Comparison of ENCODE assay signal across 8 mouse cellular contexts in genomic region chr8:57530238-57530637, GRCm38 (mm10). TPM values are rescaled to one million over a fixed set of nuclear protein-coding genes. Genes with fewer than 3 reads are reported as not detected.
DNase-seq lines count a peak whose midpoint lies in the region; ATAC-seq and TF ChIP-seq lines count a peak whose summit lies in the region.
"Had no signal": no experiment of that assay in that cellular context is flagged by ENCODE, and none has a peak within 500 bp of the region (broad histone marks: within the 10 kb centered on the region; RNA-seq: fewer than 3 reads in every experiment).

No protein-coding gene starts in this region.

- ATAC-seq in heart, embryonic 14.5 days (ENCODE audit: insufficient number of reproducible peaks, insufficient read depth, low FRiP score, low read depth), result no peak
- no peak for ATAC-seq in liver, embryonic 12.5 days
- no peak for ATAC-seq in intestine, postnatal 0 days

- TF ChIP-seq CTCF in liver, adult 2 months (IDR thresholded peaks at IDR 0.05; ENCODE audit: low read depth, low read length), result no peak
- TF ChIP-seq CTCF in intestine, postnatal 0 days (IDR thresholded peaks at IDR 0.05; ENCODE audit: low read depth), result no peak

- DNase-seq in heart, postnatal 10 days, result no peak
- DNase-seq in liver, adult 2 months (ENCODE audit: extremely low read depth, low read depth, low spot score), result peak; percentile 70
- peak; percentile 21 for DNase-seq in lung, postnatal 36 days
- no peak for DNase-seq in ovary, postnatal 10 days (ENCODE audit: low spot score)

- H3K4me3 ChIP-seq in heart, embryonic 14.5 days (ENCODE audit: control insufficient read depth in 1 of 2, insufficient read depth in 1 of 2, low read depth in 1 of 2, low read length in 2 of 2), result peak overlapping the region in 1 of 2 experiments; percentile 20; a peak in 2 of 4 replicates
- peak overlapping the region; percentile 38; the same call in 1 of the 2 replicates for H3K4me3 ChIP-seq in liver, adult 2 months (ENCODE audit: insufficient read depth, low read depth, low read length)
- no peak overlapping the region for H3K4me3 ChIP-seq in liver, embryonic 12.5 days
- no peak overlapping the region for H3K4me3 ChIP-seq in intestine, postnatal 0 days (ENCODE audit: low read depth, low read length)
- H3K4me3 ChIP-seq: neural tube, embryonic 13.5 days had no signal

- no peaks in the 10 kb centered on the region for H3K9me3 ChIP-seq in heart, embryonic 14.5 days (ENCODE audit: control insufficient read depth, low read length)
- H3K9me3 ChIP-seq in liver, embryonic 12.5 days (replicated peaks), result no peaks in the 10 kb centered on the region
- no peaks in the 10 kb centered on the region for H3K9me3 ChIP-seq in intestine, postnatal 0 days (ENCODE audit: control insufficient read depth)
- H3K9me3 ChIP-seq: neural tube, embryonic 13.5 days had no signal

- intact Hi-C loops in heart, postnatal 10 days (cut with DNase I), result loop anchor here (2.0 to 5.0 kb wide), 3 partner anchors 17 to 178 kb away; partner anchors contain the start of gene Sap30

- H3K4me2 ChIP-seq in heart, embryonic 14.5 days (ENCODE audit: low read length), result peak overlapping the region; percentile 55
- H3K4me2 ChIP-seq in liver, embryonic 12.5 days, result no peak overlapping the region
- H3K4me2 ChIP-seq in intestine, postnatal 0 days (replicated peaks; ENCODE audit: low read depth), result peak overlapping the region; percentile 35
- H3K4me2 ChIP-seq: neural tube, embryonic 13.5 days had no signal

- WGBS in heart, embryonic 14.5 days, result 74% methylated on average over 13 of the region's 13 CpGs
- WGBS in liver, adult 2 months, result 51% methylated on average over 13 of the region's 13 CpGs
- 81% methylated on average over 13 of the region's 13 CpGs for WGBS in liver, embryonic 12.5 days (ENCODE audit: insufficient replicate concordance)
- 87% methylated on average over 13 of the region's 13 CpGs for WGBS in intestine, postnatal 0 days

- no peaks in the 10 kb centered on the region for H3K79me2 ChIP-seq in liver, adult 2 months (ENCODE audit: control insufficient read depth, insufficient read depth, low read length)

- H3K9ac ChIP-seq in heart, embryonic 14.5 days (ENCODE audit: low read length), result peak overlapping the region; percentile 58
- H3K9ac ChIP-seq in liver, adult 2 months (ENCODE audit: low read depth, low read length), result peak overlapping the region; percentile 26; the same call in 1 of the 2 replicates
- H3K9ac ChIP-seq in liver, embryonic 12.5 days, result no peak overlapping the region
- H3K9ac ChIP-seq in intestine, postnatal 0 days (ENCODE audit: low read depth, low read length), result no peak overlapping the region
- H3K9ac ChIP-seq: neural tube, embryonic 13.5 days had no signal

- TF ChIP-seq POLR2A in liver, adult 2 months (IDR thresholded peaks at IDR 0.05; ENCODE audit: extremely low read depth, insufficient read depth, low read length), result no peak

- H3K4me1 ChIP-seq in heart, embryonic 14.5 days (ENCODE audit: control insufficient read depth in 2 of 2, insufficient read depth in 2 of 2, low read length in 2 of 2), result peaks cover 6 to 10% of the 10 kb centered on the region in 2 experiments
- H3K4me1 ChIP-seq in liver, adult 2 months (ENCODE audit: control insufficient read depth, insufficient read depth, low read length), result peaks cover 2% of the 10 kb centered on the region; the same call in 1 of the 2 replicates
- H3K4me1 ChIP-seq in liver, embryonic 12.5 days, result peaks cover 5% of the 10 kb centered on the region; the same call in 1 of the 2 replicates
- H3K4me1 ChIP-seq in intestine, postnatal 0 days (replicated peaks; ENCODE audit: control insufficient read depth, insufficient read depth, low read length), result no peaks in the 10 kb centered on the region

- H3K27ac ChIP-seq in heart, embryonic 14.5 days (replicated peaks in 1 of 2; ENCODE audit: control insufficient read depth in 1 of 2, insufficient read depth in 1 of 2, low read depth in 2 of 2, low read length in 2 of 2), result peak overlapping the region; percentile 56 to 57; a peak in 3 of 4 replicates
- peak overlapping the region; percentile 52 for H3K27ac ChIP-seq in liver, adult 2 months (replicated peaks; ENCODE audit: insufficient read depth, low read depth, low read length)
- no peak overlapping the region for H3K27ac ChIP-seq in liver, embryonic 12.5 days
- H3K27ac ChIP-seq in intestine, postnatal 0 days (ENCODE audit: low read depth, low read length), result 0 out of 2 replicates have a peak overlapping the region, but pooled peaks have one; percentile 1
- H3K27ac ChIP-seq: neural tube, embryonic 13.5 days had no signal

- H3K27me3 ChIP-seq in heart, embryonic 14.5 days (ENCODE audit: control insufficient read depth, insufficient read depth, low read length), result no peaks in the 10 kb centered on the region
- no peaks in the 10 kb centered on the region for H3K27me3 ChIP-seq in liver, adult 2 months (ENCODE audit: control insufficient read depth, insufficient read depth, low read length)
- H3K27me3 ChIP-seq in liver, embryonic 12.5 days (replicated peaks), result no peaks in the 10 kb centered on the region
- no peaks in the 10 kb centered on the region for H3K27me3 ChIP-seq in intestine, postnatal 0 days (replicated peaks; ENCODE audit: control insufficient read depth, insufficient read depth, low read length)
- H3K27me3 ChIP-seq: neural tube, embryonic 13.5 days had no signal

- no peaks in the 10 kb centered on the region for H3K36me3 ChIP-seq in heart, embryonic 14.5 days (ENCODE audit: control insufficient read depth, insufficient read depth, low read length)
- H3K36me3 ChIP-seq in liver, adult 2 months (ENCODE audit: control insufficient read depth, insufficient read depth, low read length), result no peaks in the 10 kb centered on the region
- peaks cover 18% of the 10 kb centered on the region for H3K36me3 ChIP-seq in liver, embryonic 12.5 days
- H3K36me3 ChIP-seq in intestine, postnatal 0 days (ENCODE audit: control insufficient read depth, insufficient read depth), result peaks cover 26% of the 10 kb centered on the region

RNA-seq across cellular contexts. Expression of gene Hmgb2, which starts 18.5 kb away (rescaled TPM):
- 244 and 259 TPM in 2 replicates for polyA plus RNA-seq in heart, embryonic 14.5 days (2014; fragmentation: Nextera tagmentation; extraction: Ambion mirVana)
- total RNA-seq in heart, postnatal 10 days (2021), result 10 to 100 TPM; 66.0 to 67.2 TPM
- total RNA-seq in liver, adult 2 months (2014; rRNA removed), result 2.6 and 3.1 TPM in 2 replicates
- 0.52 and 0.65 TPM in 2 replicates for polyA plus RNA-seq in liver, adult 2 months (2012; rRNA removed)
- 380 and 430 TPM in 2 replicates for polyA plus RNA-seq in liver, embryonic 12.5 days (2016; fragmentation: Nextera tagmentation; extraction: Ambion mirVana)
- polyA plus RNA-seq in intestine, postnatal 0 days (2015; fragmentation: Nextera tagmentation; extraction: Ambion mirVana), result 197 and 201 TPM in 2 replicates

RNA-seq across cellular contexts. Expression of gene Sap30, which starts 42.6 kb away (rescaled TPM):
- polyA plus RNA-seq in heart, embryonic 14.5 days (2014; fragmentation: Nextera tagmentation; extraction: Ambion mirVana), result 64.1 and 66.8 TPM in 2 replicates
- 10 to 100 TPM; 17.8 to 21.1 TPM for total RNA-seq in heart, postnatal 10 days (2021)
- total RNA-seq in liver, adult 2 months (2014; rRNA removed), result 4.2 and 5.6 TPM in 2 replicates
- 3.5 TPM in 2 replicates for polyA plus RNA-seq in liver, adult 2 months (2012; rRNA removed)
- polyA plus RNA-seq in liver, embryonic 12.5 days (2016; fragmentation: Nextera tagmentation; extraction: Ambion mirVana), result 26.9 and 27.8 TPM in 2 replicates
- polyA plus RNA-seq in intestine, postnatal 0 days (2015; fragmentation: Nextera tagmentation; extraction: Ambion mirVana), result 17.1 and 19.9 TPM in 2 replicates

Comparison
In these comparisons a context has a peak if more than half of its experiments do, and no peak if none do; other contexts are left out.
1. H3K9ac ChIP-seq: peak in heart, embryonic 14.5 days (single experiment) and liver, adult 2 months (single experiment); none in liver, embryonic 12.5 days (single experiment) and intestine, postnatal 0 days (single experiment).
2. RNA of gene Hmgb2, which starts 18.5 kb away (polyA plus RNA-seq): 380 to 430 TPM in liver, embryonic 12.5 days, 244 to 259 TPM in heart, embryonic 14.5 days and 197 to 201 TPM in intestine, postnatal 0 days; 0.52 to 0.65 TPM in liver, adult 2 months; every median in the first group is over 100 times any median in the second.
3. DNase-seq: peak in liver, adult 2 months (single experiment) and lung, postnatal 36 days (single experiment); none in heart, postnatal 10 days (0 of 2) and ovary, postnatal 10 days (single experiment).